Mouse (Mus musculus) bone marrow macrophage, adult 2 months (primary cell): ENCODE results near the gene Zfp202. TPM values are rescaled to one million over a fixed set of nuclear protein-coding genes. Genes with fewer than 3 reads are reported as not detected.
"Not testable (repeated sequence)": the region's sequence is repeated elsewhere in the genome, so short reads cannot be mapped to it uniquely, and the experiment has no call there.

ENCODE experiments used
- H3K27ac ChIP-seq: 2 replicates; pipeline ENCODE4 v1.5.1; 2012; ENCODE audit warnings: low read depth, low read length; ENCODE audit not compliant: insufficient read depth
- H3K4me1 ChIP-seq: 2 replicates; pipeline ENCODE4 v1.6.1; 2012; ENCODE audit warnings: low read length; ENCODE audit not compliant: control insufficient read depth, insufficient read depth
- H3K4me3 ChIP-seq: 2 replicates; pipeline ENCODE4 v1.5.1; 2012; ENCODE audit warnings: mild to moderate bottlenecking, low read length, moderate library complexity; ENCODE audit not compliant: insufficient read depth
- CTCF ChIP-seq: IDR thresholded peaks from 2 replicates; pipeline ENCODE4 v1.5.1; 2012; ENCODE audit warnings: low read depth, mild to moderate bottlenecking, low read length, moderate library complexity
- POLR2A ChIP-seq: IDR thresholded peaks from 2 replicates; pipeline ENCODE4 v1.6.1; 2012; ENCODE audit warnings: mild to moderate bottlenecking, low read depth, low read length, borderline replicate concordance
- polyA plus RNA-seq: library from polyadenylated mRNA; stranded (reverse); fragments of >200 nt; gene quantifications from 2 replicates; pipeline ENCODE4 v1.2.4, GENCODE M21; 2012; ENCODE audit not compliant: missing spikeins, insufficient read depth, insufficient read length

The Zfp202 gene
- polyA plus RNA-seq: 2.1 and 3.1 TPM in 2 replicates

GRCm38 (mm10) chr9:40192098-40193038, at the start of gene Zfp202:
Gene Zfp202 (plus strand): TSS chr9:40192316.
- peaks cover 20% of the 10 kb centered on the region for H3K4me1 ChIP-seq
- H3K4me3 ChIP-seq: peak within 1 kb of the TSS; percentile 87
- TF ChIP-seq POLR2A (no peak), CTCF (no peak)
- peak within 1 kb of the TSS; percentile 18; the same call in 1 of the 2 replicates for H3K27ac ChIP-seq

GRCm38 (mm10) chr9:40155118-40155644, 36.9 kb upstream of the Zfp202 start:
- no peaks in the 10 kb centered on the region for H3K4me1 ChIP-seq
- TF ChIP-seq POLR2A (no peak), CTCF (no peak)
- H3K4me3 ChIP-seq: no peak overlapping the region
- H3K27ac ChIP-seq: no peak overlapping the region

GRCm38 (mm10) chr9:40166446-40166845, 25.7 kb upstream of the Zfp202 start:
- no peak overlapping the region for H3K27ac ChIP-seq
- TF ChIP-seq CTCF: no peak
- no peak for TF ChIP-seq POLR2A
- no peak overlapping the region for H3K4me3 ChIP-seq
- H3K4me1 ChIP-seq: no peaks in the 10 kb centered on the region

GRCm38 (mm10) chr9:40177017-40177416, 15.1 kb upstream of the Zfp202 start:
- H3K4me3 ChIP-seq: no peak overlapping the region
- H3K4me1 ChIP-seq: no peaks in the 10 kb centered on the region
- H3K27ac ChIP-seq: no peak overlapping the region
- TF ChIP-seq CTCF (no peak), POLR2A (no peak)

GRCm38 (mm10) chr9:40180620-40181019, 11.5 kb upstream of the Zfp202 start, which contains the start of gene Olfr986:
Gene Olfr986 (plus strand): TSS chr9:40180920.
- TF ChIP-seq POLR2A: no peak
- no peak for TF ChIP-seq CTCF
- no peak within 1 kb of the TSS for H3K27ac ChIP-seq
- H3K4me1 ChIP-seq: no peaks in the 10 kb centered on the region
- no peak within 1 kb of the TSS for H3K4me3 ChIP-seq

GRCm38 (mm10) chr9:40185166-40185565, 7.0 kb upstream of the Zfp202 start:
- H3K4me3 ChIP-seq, H3K4me1 ChIP-seq, H3K27ac ChIP-seq: not testable (repeated sequence)

- TF ChIP-seq CTCF (no peak), POLR2A (no peak)
- H3K4me3 ChIP-seq: peak overlapping the region; percentile 87
- H3K4me1 ChIP-seq: peaks cover 20% of the 10 kb centered on the region
- H3K27ac ChIP-seq: peak overlapping the region; percentile 18; the same call in 1 of the 2 replicates
These were observed 835 bp upstream of the Zfp202 start for GRCm38 (mm10) chr9:40191086-40191876.

- H3K4me3 ChIP-seq: peak overlapping the region; percentile 38
- H3K4me1 ChIP-seq: peaks cover 20% of the 10 kb centered on the region
- TF ChIP-seq POLR2A (no peak), CTCF (no peak)
These were observed 3.9 kb downstream of the Zfp202 start for GRCm38 (mm10) chr9:40195981-40196380.

GRCm38 (mm10) chr9:40206546-40206950, 14.4 kb downstream of the Zfp202 start:
- TF ChIP-seq POLR2A: no peak
- TF ChIP-seq CTCF: no peak
- H3K4me3 ChIP-seq: no peak overlapping the region
- H3K4me1 ChIP-seq: peaks cover 15% of the 10 kb centered on the region
- no peak overlapping the region for H3K27ac ChIP-seq

More at GRCm38 (mm10) chr9:40195981-40196380, 3.9 kb downstream of the Zfp202 start:
- peak overlapping the region; percentile 58 for H3K27ac ChIP-seq

- TF ChIP-seq CTCF (no peak), POLR2A (no peak)
- H3K4me3 ChIP-seq: no peak overlapping the region
- no peak overlapping the region for H3K27ac ChIP-seq
- H3K4me1 ChIP-seq: peaks cover 23% of the 10 kb centered on the region
These were observed 18.6 kb downstream of the Zfp202 start for GRCm38 (mm10) chr9:40210744-40211143.
